Mouse (Mus musculus) heart, postnatal 0 days (tissue): ENCODE data around the gene Paxip1.

Experiments
- CTCF ChIP-seq: IDR thresholded peaks from 2 replicates; pipeline ENCODE4 v1.5.1; 2016; ENCODE audit warnings: antibody characterized with exemption, control low read depth, low read depth
- EP300 ChIP-seq: IDR thresholded peaks from 2 replicates; pipeline ENCODE4 v1.6.1; 2016; ENCODE audit warnings: antibody characterized with exemption, low read depth

DNA sequence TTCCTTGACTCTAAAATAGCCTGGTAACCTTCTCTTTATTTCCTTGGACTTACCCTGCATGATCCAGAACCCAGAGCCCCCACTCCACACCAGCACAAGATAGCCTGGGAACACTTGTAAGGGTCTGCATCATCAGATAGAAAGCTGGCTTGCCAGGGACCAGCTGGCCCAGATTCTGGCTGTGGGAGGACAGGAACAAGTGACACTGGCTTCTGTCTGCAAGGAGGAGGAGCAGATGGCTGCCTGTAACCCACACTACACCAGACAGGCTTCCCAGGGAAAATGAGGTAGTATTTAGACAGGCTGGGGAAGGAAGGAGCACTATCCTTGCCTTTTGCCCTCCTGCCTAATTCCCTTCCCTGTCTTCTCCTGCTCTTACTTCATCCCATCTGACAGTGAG is 74.2 kb downstream of the Paxip1 start:
- TF ChIP-seq EP300, result no peak
- TF ChIP-seq CTCF, result no peak
